13 mouse cellular contexts compared by ENCODE assay signal in the genomic region with DNA sequence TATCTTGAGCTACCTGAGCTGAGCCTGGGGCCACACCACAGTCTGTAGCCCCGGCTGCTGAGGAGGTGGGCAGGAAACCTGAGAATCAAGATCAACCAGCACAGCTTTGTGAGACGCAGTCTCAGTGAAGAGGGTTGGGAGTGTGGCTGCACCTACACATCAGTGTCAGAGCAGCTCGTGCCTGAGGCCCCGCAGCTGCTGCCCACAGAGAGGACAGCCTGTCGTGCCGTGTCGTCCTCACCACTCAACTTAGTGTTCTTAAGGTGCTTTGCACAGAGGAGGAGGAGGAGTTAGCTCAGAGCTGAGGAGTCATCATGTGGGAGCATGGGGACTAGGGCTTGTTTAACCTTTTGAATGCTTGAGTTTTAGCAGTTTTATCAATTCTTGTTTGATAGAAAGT.
"Had no signal": no experiment of that assay in that cellular context is flagged by ENCODE, and none has a peak within 500 bp of the region (broad histone marks: within the 10 kb centered on the region; RNA-seq: fewer than 3 reads in every experiment).

No protein-coding gene starts in this region.

- H3K4me3 ChIP-seq: layer of hippocampus, adult 2 months; limb, embryonic 13.5 days; midbrain, embryonic 12.5 days had no signal

- H3K9ac ChIP-seq: limb, embryonic 13.5 days; liver, embryonic 14.5 days; midbrain, embryonic 12.5 days had no signal

- DNase-seq: kidney, adult 11 months; kidney, adult 9 months; kidney, postnatal 36 days; lung, adult 18-20 months; right cerebral cortex, postnatal 25 days; thymus, adult 2 months; thymus, postnatal 25 days had no signal

- H3K9me3 ChIP-seq: limb, embryonic 13.5 days; midbrain, embryonic 12.5 days had no signal

- H3K4me2 ChIP-seq: limb, embryonic 13.5 days; midbrain, embryonic 12.5 days had no signal

- H3K27me3 ChIP-seq: limb, embryonic 13.5 days; midbrain, embryonic 12.5 days had no signal

- H3K27ac ChIP-seq: kidney, postnatal 0 days; layer of hippocampus, adult 2 months; limb, embryonic 13.5 days; liver, embryonic 14.5 days; midbrain, embryonic 12.5 days; stomach, postnatal 0 days had no signal
